Mouse (Mus musculus) thymus, postnatal 10 days (tissue): ENCODE results near the gene Tspan18.

Experiments
- DNase-seq, 2 experiments: peaks; one replicate each; pipeline ENCODE4 v3.0.0; 2021; ENCODE audit warnings: low spot score in 2 of 2

Gene Tspan18

GRCm38 (mm10) chr2:93188020-93188760 is 146.1 kb downstream of the Tspan18 start:
- peak in 1 of 2 experiments; percentile 61 for DNase-seq

DNA sequence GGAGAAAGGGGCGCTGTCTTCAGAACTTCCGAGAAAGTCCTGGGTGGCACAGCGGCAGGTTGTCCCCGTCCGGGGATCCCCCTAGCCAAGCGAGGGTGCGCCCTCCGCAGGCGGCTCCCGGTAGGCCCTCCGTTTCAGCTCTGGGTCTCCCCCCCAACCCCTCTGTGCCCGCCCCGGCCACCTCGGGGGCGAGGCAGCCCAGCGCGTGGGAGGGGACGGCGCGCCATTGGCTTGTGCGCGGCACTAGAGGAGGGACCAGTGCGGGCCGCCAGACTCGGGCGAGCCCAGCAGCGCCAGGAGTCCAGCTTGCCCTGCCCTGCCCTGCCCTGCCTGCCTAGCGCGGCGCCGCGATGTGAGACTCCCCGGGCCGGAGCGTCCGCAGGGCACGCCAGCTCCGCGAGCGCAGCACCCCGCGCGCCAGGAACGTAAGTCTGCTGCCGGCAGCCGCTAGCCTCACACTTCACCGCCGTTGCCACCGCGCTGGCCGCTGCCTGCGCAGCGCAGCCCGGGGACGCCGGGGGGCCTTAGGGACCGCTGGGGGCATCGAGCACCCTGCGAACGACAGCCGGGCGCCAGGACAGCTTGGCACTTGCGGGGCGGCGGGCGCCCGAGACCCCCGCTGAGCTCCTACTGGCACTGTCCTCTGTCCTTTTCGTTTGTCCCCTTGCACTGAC is 146.8 kb downstream of the Tspan18 start, which contains the start of gene Trp53i11:
TSS of gene Trp53i11 (plus strand) at position 226 of the 674 bp plus-strand sequence.
- DNase-seq = peak; percentile 97 to 98

GRCm38 (mm10) chr2:93182859-93183258 is 151.4 kb downstream of the Tspan18 start:
- DNase-seq = no peak

GRCm38 (mm10) chr2:93180077-93180844 is 154.0 kb downstream of the Tspan18 start:
- DNase-seq = peak; percentile 14 to 28

GRCm38 (mm10) chr2:93179603-93180002 is 154.7 kb downstream of the Tspan18 start:
- no peak for DNase-seq

DNA sequence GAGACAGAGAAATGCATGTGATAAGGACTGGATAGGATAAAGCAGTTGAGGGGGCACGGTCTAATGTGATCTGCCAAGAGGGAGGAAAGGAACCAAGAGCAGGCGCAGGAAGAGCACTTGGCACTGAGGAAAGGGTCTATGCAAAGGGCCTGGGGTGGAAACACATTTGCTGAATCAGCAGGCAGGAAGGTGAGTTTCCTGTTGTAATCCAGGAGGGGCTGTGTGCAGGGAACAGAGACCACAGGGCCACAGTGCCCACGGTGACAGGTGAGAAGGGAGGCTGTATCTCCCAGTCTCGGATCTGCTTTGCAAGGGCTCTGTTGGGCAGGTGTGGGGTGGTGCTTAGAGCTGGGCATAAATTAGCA is 156.0 kb downstream of the Tspan18 start:
- DNase-seq = no peak

GRCm38 (mm10) chr2:93177668-93178312 is 156.5 kb downstream of the Tspan18 start:
- DNase-seq = peak in 1 of 2 experiments; percentile 13

- DNase-seq = peak; percentile 90 to 93
These were observed 157.2 kb downstream of the Tspan18 start for GRCm38 (mm10) chr2:93176871-93177667.

GRCm38 (mm10) chr2:93176193-93176798 is 158.0 kb downstream of the Tspan18 start:
- peak in 1 of 2 experiments; percentile 16 for DNase-seq

- DNase-seq = no peak
These were observed 158.6 kb downstream of the Tspan18 start for GRCm38 (mm10) chr2:93175721-93176120.

- DNase-seq = no peak
These were observed 159.0 kb downstream of the Tspan18 start for GRCm38 (mm10) chr2:93175278-93175677.

GRCm38 (mm10) chr2:93174159-93174558 is 160.1 kb downstream of the Tspan18 start:
- no peak for DNase-seq

DNA sequence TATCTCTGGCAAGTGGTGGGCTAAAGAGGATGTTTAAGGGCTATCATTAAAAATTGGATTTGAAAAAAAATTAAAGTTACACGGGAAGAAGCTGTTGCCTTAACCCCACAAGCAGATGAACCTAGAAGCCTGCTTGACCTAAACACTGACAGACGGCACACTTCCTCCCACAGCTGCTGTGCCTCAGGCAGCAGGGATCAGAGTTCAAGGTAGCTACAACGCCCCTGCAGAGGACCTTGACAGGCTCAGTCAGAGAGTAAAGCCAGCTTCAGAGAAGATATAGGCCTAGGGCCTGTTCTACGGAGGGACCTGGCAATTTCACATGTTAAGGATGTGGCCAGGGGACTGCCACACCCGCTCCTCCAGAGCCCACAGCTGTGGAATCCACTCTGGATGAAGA is 161.8 kb downstream of the Tspan18 start:
- DNase-seq = no peak

DNA sequence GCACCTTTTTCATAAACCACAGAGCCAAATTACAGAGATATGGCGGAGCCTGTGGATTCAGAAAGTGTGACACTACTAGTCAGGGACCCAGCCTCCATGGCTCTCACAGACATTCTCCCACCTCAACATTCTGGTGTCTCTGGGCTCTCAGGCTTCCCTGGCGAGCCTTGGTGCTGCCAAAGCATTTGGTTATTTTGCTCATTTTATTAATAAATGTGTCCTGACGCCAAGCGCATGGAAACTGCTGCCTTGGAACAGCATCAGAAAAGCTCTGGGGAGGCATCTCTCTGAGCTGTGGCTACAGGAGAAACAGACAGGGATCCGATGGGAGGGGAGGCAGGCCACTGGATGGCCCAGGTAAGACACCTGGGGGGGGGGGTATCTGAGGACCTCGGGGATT is 162.4 kb downstream of the Tspan18 start:
- DNase-seq = no peak

- no peak for DNase-seq
These were observed 163.5 kb downstream of the Tspan18 start for GRCm38 (mm10) chr2:93170845-93171200.

DNA sequence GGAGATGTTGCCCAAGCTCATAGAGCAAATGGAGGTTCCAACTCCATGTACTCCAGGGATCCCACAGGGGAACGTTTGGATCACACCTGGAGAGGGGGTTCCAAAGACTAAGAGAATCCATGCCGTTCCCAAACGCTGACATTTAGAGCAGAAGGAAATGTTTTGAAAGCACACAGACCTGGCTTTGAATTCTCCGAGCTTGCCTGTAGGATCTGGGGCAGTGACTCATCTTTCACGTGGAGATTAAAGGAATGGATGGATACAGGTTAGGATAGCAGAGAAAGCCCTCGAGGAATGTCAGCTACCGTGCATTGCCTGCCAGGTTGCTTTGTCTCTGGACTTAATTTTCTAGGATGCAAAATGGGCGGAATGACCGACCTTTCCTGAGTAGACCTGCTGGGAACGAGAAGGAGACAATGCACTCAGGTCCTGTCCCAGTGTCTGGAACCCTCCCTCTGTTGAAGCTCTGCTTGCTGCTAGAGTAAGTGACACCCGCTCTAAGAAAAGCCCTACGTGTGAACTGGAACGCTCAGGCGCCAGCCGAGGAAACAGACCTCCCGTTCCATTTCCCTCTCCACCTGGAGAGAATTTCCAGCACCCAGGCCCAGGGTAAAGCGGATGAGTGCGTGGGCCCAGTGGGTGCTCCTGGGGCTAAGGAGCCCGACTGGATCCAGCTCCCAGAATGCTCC is 164.0 kb downstream of the Tspan18 start:
- no peak for DNase-seq

GRCm38 (mm10) chr2:93166734-93167406 is 167.4 kb downstream of the Tspan18 start:
- DNase-seq = no peak

- no peak for DNase-seq
These were observed 168.0 kb downstream of the Tspan18 start for GRCm38 (mm10) chr2:93166295-93166694.

DNA sequence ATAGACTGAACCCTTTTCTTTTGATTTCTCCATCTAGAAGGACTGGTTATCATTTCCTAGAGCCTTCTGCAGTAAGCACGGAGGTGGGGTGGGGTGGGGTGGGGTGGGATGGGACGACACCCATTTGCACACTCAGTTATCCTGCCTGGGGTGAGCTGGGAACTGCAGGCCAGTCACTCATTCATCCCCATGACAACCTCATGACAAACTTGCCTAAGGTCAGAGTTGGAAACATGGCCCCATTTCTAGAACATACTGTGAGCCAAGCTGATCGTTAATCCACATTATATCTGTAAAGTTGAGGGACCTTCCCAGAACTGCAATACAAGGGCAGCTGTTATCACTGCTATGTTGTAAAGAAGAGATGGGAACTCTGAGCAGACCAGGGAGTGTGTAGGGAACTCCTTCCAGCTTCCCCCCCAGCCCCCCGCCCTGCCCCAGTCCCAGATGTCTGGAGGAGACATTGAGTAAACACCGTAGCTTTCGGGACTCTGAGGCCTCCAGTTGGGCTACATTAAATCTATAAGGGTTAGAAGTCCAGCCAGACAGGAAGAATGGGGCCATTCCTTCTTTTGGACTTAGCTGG is 170.5 kb downstream of the Tspan18 start:
- DNase-seq = no peak
